Mouse (Mus musculus) neural tube, postnatal 0 days (tissue): ENCODE measurements around the gene Chga. TPM values are rescaled to one million over a fixed set of nuclear protein-coding genes. Genes with fewer than 3 reads are reported as not detected.

Experiments used
- polyA plus RNA-seq: library from polyadenylated mRNA; unstranded; fragments of >200 nt; fragmentation: Nextera tagmentation; extraction: Ambion mirVana; gene quantifications from 2 replicates; pipeline ENCODE4 v1.2.1, GENCODE M21; 2015

The Chga gene
- polyA plus RNA-seq, result 289 and 310 TPM in 2 replicates

DNA sequence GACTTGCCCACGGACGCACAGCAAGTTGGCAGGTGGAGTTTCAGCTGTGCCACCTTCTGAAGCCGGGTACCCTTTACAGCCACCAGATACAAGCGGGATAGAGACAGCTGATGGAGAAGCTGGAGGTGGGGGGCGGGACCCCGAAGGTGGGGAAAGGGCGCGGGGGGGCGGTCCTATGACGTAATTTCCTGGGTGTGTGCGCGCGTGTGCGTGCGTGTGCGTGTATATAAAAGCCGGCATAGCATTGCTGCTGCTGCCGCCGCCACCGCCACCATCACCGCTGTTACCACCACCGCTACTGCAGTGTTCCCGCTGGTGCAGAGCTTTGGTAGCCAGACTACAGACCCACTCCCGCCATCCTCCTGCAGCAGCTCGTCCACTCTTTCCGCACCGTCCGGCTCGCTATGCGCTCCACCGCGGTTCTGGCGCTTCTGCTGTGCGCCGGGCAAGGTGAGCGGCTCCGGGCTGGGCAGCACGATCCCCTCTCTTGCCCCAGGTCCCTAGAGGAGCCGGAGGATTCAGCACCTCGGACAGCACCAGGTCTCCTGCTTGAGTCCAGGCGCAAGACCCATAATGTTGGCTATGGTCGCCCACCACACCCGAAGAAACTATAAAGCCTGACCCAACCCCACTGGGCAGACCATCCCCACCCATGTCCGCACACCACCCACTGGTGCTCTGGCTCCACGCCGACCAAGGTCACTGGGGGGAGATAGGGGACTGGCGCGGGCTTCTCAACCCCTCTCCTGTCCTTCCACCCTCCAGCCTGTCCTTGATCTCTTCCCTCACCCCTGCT, at the start of gene Chga:
Gene Chga (plus strand): TSS at position 249 of the 796 bp plus-strand sequence.

Other genes starting within 250 kb of the Chga start
- gene Lgmn, start 115.2 kb upstream of the Chga start, polyA plus RNA-seq, result 182 and 194 TPM in 2 replicates
- gene Golga5, start 85.8 kb upstream of the Chga start, polyA plus RNA-seq, result 21.0 and 21.6 TPM in 2 replicates
- gene Itpk1, start 150.0 kb downstream of the Chga start, polyA plus RNA-seq, result 37.9 and 40.5 TPM in 2 replicates
- 56.2 and 64.1 TPM in 2 replicates for gene Moap1, start 188.7 kb downstream of the Chga start, polyA plus RNA-seq
- 12.5 and 14.2 TPM in 2 replicates for gene Tmem251, start 188.8 kb downstream of the Chga start, polyA plus RNA-seq
- gene Gm28051, start 202.8 kb downstream of the Chga start, polyA plus RNA-seq, result not detected in 2 replicates
- gene Gon7, start 202.8 kb downstream of the Chga start, polyA plus RNA-seq, result 32.7 and 34.1 TPM in 2 replicates
- 25.2 and 26.1 TPM in 2 replicates for gene Ubr7, start 203.0 kb downstream of the Chga start, polyA plus RNA-seq
- 45.8 and 48.3 TPM in 2 replicates for gene Gm20604, start 203.7 kb downstream of the Chga start, polyA plus RNA-seq